Mouse (Mus musculus) testis, adult 2 months (tissue): Measurements from ENCODE around the gene Olfr697. TPM values are rescaled to one million over a fixed set of nuclear protein-coding genes. Genes with fewer than 3 reads are reported as not detected.
"Not testable (repeated sequence)": the region's sequence is repeated elsewhere in the genome, so short reads cannot be mapped to it uniquely, and the experiment has no call there.

ENCODE experiments used
- H3K27ac ChIP-seq: fragments of 200-500 bp; 2 replicates; pipeline ENCODE4 v1.5.1; 2012; ENCODE audit warnings: low read depth, low read length; ENCODE audit not compliant: control insufficient read depth, insufficient read depth
- H3K27me3 ChIP-seq: fragments of 200-500 bp; 2 replicates; pipeline ENCODE4 v1.6.1; 2012; ENCODE audit warnings: mild to moderate bottlenecking, low read length, moderate library complexity; ENCODE audit not compliant: control insufficient read depth, insufficient read depth
- H3K36me3 ChIP-seq: fragments of 200-500 bp; 2 replicates; pipeline ENCODE4 v1.6.1; 2012; ENCODE audit warnings: mild to moderate bottlenecking, low read length; ENCODE audit not compliant: control insufficient read depth, insufficient read depth
- H3K4me1 ChIP-seq: fragments of 200-500 bp; 2 replicates; pipeline ENCODE4 v1.6.1; 2012; ENCODE audit warnings: low read length; ENCODE audit not compliant: control insufficient read depth, insufficient read depth
- H3K4me3 ChIP-seq: fragments of 200-500 bp; 2 replicates; pipeline ENCODE4 v1.5.1; 2012; ENCODE audit warnings: low read depth, mild to moderate bottlenecking, low read length, moderate library complexity, mixed read lengths; ENCODE audit not compliant: control insufficient read depth
- CTCF ChIP-seq: fragments of 200-500 bp; IDR thresholded peaks from 2 replicates; pipeline ENCODE4 v1.5.1; 2012; ENCODE audit warnings: low read depth, mild to moderate bottlenecking, inconsistent platforms, low read length, moderate library complexity; ENCODE audit not compliant: control insufficient read depth, insufficient read depth, insufficient replicate concordance
- POLR2A ChIP-seq: fragments of 200-500 bp; IDR thresholded peaks from 2 replicates; pipeline ENCODE4 v1.6.1; 2012; ENCODE audit warnings: low read depth, mild to moderate bottlenecking, inconsistent platforms, low read length, moderate library complexity; ENCODE audit not compliant: control insufficient read depth
- polyA plus RNA-seq: library from polyadenylated mRNA; depleted of rRNA; stranded (reverse); fragments of >200 nt; gene quantifications from 2 replicates; pipeline ENCODE4 v1.2.3, GENCODE M21; 2012; rRNA removed

The Olfr697 gene
- polyA plus RNA-seq, 1 experiment, result 2.0 TPM

GRCm38 (mm10) chr7:106716296-106716695 lies 25.9 kb downstream of the Olfr697 start, which contains the start of gene Olfr695:
Gene Olfr695 (minus strand): TSS chr7:106716396.
- Histone ChIP-seq H3K27ac (no peak within 1 kb of the TSS), H3K4me3 (no peak within 1 kb of the TSS), H3K27me3 (no peaks in the 10 kb centered on the region), H3K4me1 (no peaks in the 10 kb centered on the region), H3K36me3 (no peaks in the 10 kb centered on the region)
- TF ChIP-seq POLR2A (no peak), CTCF (no peak)

GRCm38 (mm10) chr7:106711463-106711862 lies 30.8 kb downstream of the Olfr697 start:
- Histone ChIP-seq H3K4me3 (no peak overlapping the region), H3K27me3 (no peaks in the 10 kb centered on the region)
- no peak for TF ChIP-seq POLR2A
- TF ChIP-seq CTCF, result no peak

GRCm38 (mm10) chr7:106707705-106708104 lies 34.5 kb downstream of the Olfr697 start:
- not testable (repeated sequence) for H3K36me3 ChIP-seq, H3K4me3 ChIP-seq, H3K27ac ChIP-seq, H3K4me1 ChIP-seq, H3K27me3 ChIP-seq

More at GRCm38 (mm10) chr7:106711463-106711862, 30.8 kb downstream of the Olfr697 start:
- H3K36me3 ChIP-seq, result no peaks in the 10 kb centered on the region
- no peaks in the 10 kb centered on the region for H3K4me1 ChIP-seq
- no peak overlapping the region for H3K27ac ChIP-seq

- Histone ChIP-seq H3K27ac (no peak overlapping the region), H3K27me3 (no peaks in the 10 kb centered on the region), H3K4me1 (no peaks in the 10 kb centered on the region), H3K4me3 (no peak overlapping the region), H3K36me3 (no peaks in the 10 kb centered on the region)
- no peak for TF ChIP-seq POLR2A
- TF ChIP-seq CTCF, result no peak
Measured at GRCm38 (mm10) chr7:106696891-106697290, 45.4 kb downstream of the Olfr697 start.

GRCm38 (mm10) chr7:106692976-106693375 lies 49.3 kb downstream of the Olfr697 start:
- H3K36me3 ChIP-seq, result no peaks in the 10 kb centered on the region
- TF ChIP-seq POLR2A, result no peak
- TF ChIP-seq CTCF, result no peak
- H3K4me3 ChIP-seq, result no peak overlapping the region
- H3K27ac ChIP-seq, result no peak overlapping the region
- H3K4me1 ChIP-seq, result no peaks in the 10 kb centered on the region
- no peaks in the 10 kb centered on the region for H3K27me3 ChIP-seq

DNA sequence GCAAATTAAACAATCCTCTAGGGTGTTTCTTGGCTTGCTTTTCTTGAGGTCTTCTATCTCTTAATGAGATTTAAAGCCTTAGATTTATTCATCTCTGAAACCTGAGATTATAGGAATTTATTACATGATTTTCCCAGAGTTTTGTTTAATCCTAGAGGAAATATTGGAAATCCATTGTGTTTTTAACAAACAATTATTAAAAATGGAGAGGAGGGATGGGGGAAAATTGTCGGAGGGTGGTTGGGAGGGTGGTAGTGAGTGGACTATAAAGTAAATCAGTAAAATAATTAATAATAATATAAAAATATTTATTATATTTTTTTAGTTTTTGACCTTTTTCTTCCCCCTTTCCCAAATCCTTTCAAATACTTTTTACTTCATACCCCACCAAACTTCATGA lies 50.5 kb downstream of the Olfr697 start, which contains the start of gene Olfr694:
Gene Olfr694, minus strand, starts transcription at position 101 of the 400 bp plus-strand sequence.
- Histone ChIP-seq H3K4me3 (no peak within 1 kb of the TSS), H3K27ac (no peak within 1 kb of the TSS), H3K27me3 (no peaks in the 10 kb centered on the region), H3K4me1 (no peaks in the 10 kb centered on the region), H3K36me3 (no peaks in the 10 kb centered on the region)
- TF ChIP-seq POLR2A, result no peak
- no peak for TF ChIP-seq CTCF

Other genes starting within 250 kb of the Olfr697 start
- gene Olfr693, start 61.9 kb downstream of the Olfr697 start, polyA plus RNA-seq, result 0.19 TPM in 1 of 2 replicates, not detected in the other
- not detected in 2 replicates for gene Olfr694, start 50.6 kb downstream of the Olfr697 start, polyA plus RNA-seq
- not detected in 2 replicates for gene Olfr695, start 26.0 kb downstream of the Olfr697 start, polyA plus RNA-seq
- 0.11 TPM in 1 of 2 replicates, not detected in the other for gene Olfr698, start 13.0 kb upstream of the Olfr697 start, polyA plus RNA-seq
- gene Olfr699, start 50.8 kb upstream of the Olfr697 start, polyA plus RNA-seq, result 0.04 TPM in 1 of 2 replicates, not detected in the other
- 0.44 and 0.57 TPM in 2 replicates for gene Olfr700, start 66.4 kb upstream of the Olfr697 start, polyA plus RNA-seq
- 20.7 and 29.8 TPM in 2 replicates for gene Olfr701, start 71.7 kb upstream of the Olfr697 start, polyA plus RNA-seq
- not detected in 2 replicates for gene Olfr702, start 91.5 kb upstream of the Olfr697 start, polyA plus RNA-seq
- gene Olfr703, start 100.9 kb upstream of the Olfr697 start, polyA plus RNA-seq, result 0.20 and 0.58 TPM in 2 replicates
- not detected in 2 replicates for gene Olfr704, start 120.7 kb upstream of the Olfr697 start, polyA plus RNA-seq
- not detected in 2 replicates for gene Olfr705, start 134.4 kb upstream of the Olfr697 start, polyA plus RNA-seq
- gene Olfr706, start 145.7 kb upstream of the Olfr697 start, polyA plus RNA-seq, result not detected in 2 replicates
- gene Olfr707, start 158.8 kb upstream of the Olfr697 start, polyA plus RNA-seq, result not detected in 2 replicates
- gene Olfr1532-ps1, start 165.6 kb upstream of the Olfr697 start, polyA plus RNA-seq, result not detected in 2 replicates
- not detected in 2 replicates for gene Olfr709-ps1, start 189.8 kb upstream of the Olfr697 start, polyA plus RNA-seq
- not detected in 2 replicates for gene Olfr710, start 205.9 kb upstream of the Olfr697 start, polyA plus RNA-seq
- gene Olfr6, start 221.5 kb upstream of the Olfr697 start, polyA plus RNA-seq, result not detected in 2 replicates
- gene Olfr711, start 233.0 kb upstream of the Olfr697 start, polyA plus RNA-seq, result not detected in 2 replicates